ENCODE assay signal across 13 mouse cellular contexts in genomic region chr11:60073936-60074502, GRCm38 (mm10). TPM values are rescaled to one million over a fixed set of nuclear protein-coding genes. Genes with fewer than 3 reads are reported as not detected.
DNase-seq lines count a peak whose midpoint lies in the region; ATAC-seq and TF ChIP-seq lines count a peak whose summit lies in the region.
"Had no signal": no experiment of that assay in that cellular context is flagged by ENCODE, and none has a peak within 500 bp of the region (broad histone marks: within the 10 kb centered on the region; RNA-seq: fewer than 3 reads in every experiment).

No protein-coding gene starts in this region.

- no peaks in the 10 kb centered on the region for H3K27me3 ChIP-seq in hindbrain, postnatal 0 days (ENCODE audit: insufficient read depth, low read length)
- H3K27me3 ChIP-seq in hindbrain, embryonic 12.5 days: no peaks in the 10 kb centered on the region
- no peaks in the 10 kb centered on the region for H3K27me3 ChIP-seq in kidney, postnatal 0 days (ENCODE audit: insufficient read depth, low read length)
- no peaks in the 10 kb centered on the region for H3K27me3 ChIP-seq in midbrain, embryonic 11.5 days (ENCODE audit: control insufficient read depth, insufficient read depth, low read length)
- H3K27me3 ChIP-seq: embryonic facial prominence, embryonic 13.5 days; limb, embryonic 15.5 days had no signal

- H3K4me3 ChIP-seq in hindbrain, postnatal 0 days (ENCODE audit: low read length): no peak overlapping the region
- H3K4me3 ChIP-seq in hindbrain, embryonic 12.5 days: no peak overlapping the region
- no peak overlapping the region for H3K4me3 ChIP-seq in brown adipose tissue, adult 24 weeks (ENCODE audit: insufficient read depth, low read depth, low read length)
- H3K4me3 ChIP-seq in gastrocnemius, adult 2 months: no peak overlapping the region
- no peak overlapping the region for H3K4me3 ChIP-seq in kidney, postnatal 0 days (replicated peaks; ENCODE audit: low read depth, low read length)
- H3K4me3 ChIP-seq in midbrain, embryonic 11.5 days (ENCODE audit: low read depth, low read length): no peak overlapping the region
- H3K4me3 ChIP-seq: embryonic facial prominence, embryonic 13.5 days; limb, embryonic 15.5 days; myocyte had no signal

- no peak overlapping the region for H3K9ac ChIP-seq in hindbrain, postnatal 0 days (replicated peaks; ENCODE audit: low read length)
- no peak overlapping the region for H3K9ac ChIP-seq in hindbrain, embryonic 12.5 days
- H3K9ac ChIP-seq in kidney, postnatal 0 days (ENCODE audit: low read depth, low read length): no peak overlapping the region
- no peak overlapping the region for H3K9ac ChIP-seq in midbrain, embryonic 11.5 days (ENCODE audit: low read length)
- H3K9ac ChIP-seq: embryonic facial prominence, embryonic 13.5 days; limb, embryonic 15.5 days had no signal

- H3K4me2 ChIP-seq in hindbrain, postnatal 0 days (ENCODE audit: low read depth, low read length): no peak overlapping the region
- no peak overlapping the region for H3K4me2 ChIP-seq in hindbrain, embryonic 12.5 days (replicated peaks)
- H3K4me2 ChIP-seq in kidney, postnatal 0 days (ENCODE audit: low read length): no peak overlapping the region
- H3K4me2 ChIP-seq in midbrain, embryonic 11.5 days: no peak overlapping the region
- H3K4me2 ChIP-seq: embryonic facial prominence, embryonic 13.5 days; limb, embryonic 15.5 days had no signal

- no peaks in the 10 kb centered on the region for H3K36me3 ChIP-seq in hindbrain, postnatal 0 days (ENCODE audit: insufficient read depth, low read length)
- no peaks in the 10 kb centered on the region for H3K36me3 ChIP-seq in hindbrain, embryonic 12.5 days
- no peaks in the 10 kb centered on the region for H3K36me3 ChIP-seq in kidney, postnatal 0 days (ENCODE audit: insufficient read depth, low read length)
- no peaks in the 10 kb centered on the region for H3K36me3 ChIP-seq in midbrain, embryonic 11.5 days (ENCODE audit: control insufficient read depth, insufficient read depth, low read length)
- H3K36me3 ChIP-seq: embryonic facial prominence, embryonic 13.5 days; limb, embryonic 15.5 days had no signal

- no peak overlapping the region for H3K27ac ChIP-seq in hindbrain, postnatal 0 days
- H3K27ac ChIP-seq in hindbrain, embryonic 12.5 days: no peak overlapping the region
- H3K27ac ChIP-seq in brown adipose tissue, adult 24 weeks (replicated peaks; ENCODE audit: low read depth, low read length): 0 out of 2 replicates have a peak overlapping the region, but pooled peaks have one; percentile 15
- H3K27ac ChIP-seq in gastrocnemius, adult 2 months: no peak overlapping the region
- no peak overlapping the region for H3K27ac ChIP-seq in kidney, postnatal 0 days
- no peak overlapping the region for H3K27ac ChIP-seq in midbrain, embryonic 11.5 days (ENCODE audit: low read depth, low read length)
- H3K27ac ChIP-seq: embryonic facial prominence, embryonic 13.5 days; limb, embryonic 15.5 days had no signal

- no peaks in the 10 kb centered on the region for H3K4me1 ChIP-seq in hindbrain, postnatal 0 days (ENCODE audit: insufficient read depth, low read length)
- H3K4me1 ChIP-seq in hindbrain, embryonic 12.5 days: peaks cover 2% of the 10 kb centered on the region; the same call in 1 of the 2 replicates
- peaks cover 7% of the 10 kb centered on the region; the same call in 1 of the 2 replicates for H3K4me1 ChIP-seq in brown adipose tissue, adult 24 weeks (ENCODE audit: control insufficient read depth, insufficient read depth, insufficient read length, low read length)
- H3K4me1 ChIP-seq in kidney, postnatal 0 days (replicated peaks; ENCODE audit: insufficient read depth, low read length): no peaks in the 10 kb centered on the region
- no peaks in the 10 kb centered on the region for H3K4me1 ChIP-seq in midbrain, embryonic 11.5 days (ENCODE audit: control insufficient read depth, insufficient read depth, low read length)
- H3K4me1 ChIP-seq: embryonic facial prominence, embryonic 13.5 days had no signal

- H3K9me3 ChIP-seq in hindbrain, postnatal 0 days (ENCODE audit: low read length): no peaks in the 10 kb centered on the region
- H3K9me3 ChIP-seq in hindbrain, embryonic 12.5 days (replicated peaks): 0 out of 2 replicates have a peak, but pooled peaks cover 4% of the 10 kb centered on the region
- H3K9me3 ChIP-seq in kidney, postnatal 0 days (replicated peaks; ENCODE audit: low read length): no peaks in the 10 kb centered on the region
- H3K9me3 ChIP-seq in midbrain, embryonic 11.5 days (ENCODE audit: control insufficient read depth, low read length): no peaks in the 10 kb centered on the region
- H3K9me3 ChIP-seq: embryonic facial prominence, embryonic 13.5 days; limb, embryonic 15.5 days had no signal

- peak; percentile 25; the same call in 1 of the 2 replicates for ATAC-seq in hindbrain, postnatal 0 days
- ATAC-seq in hindbrain, embryonic 12.5 days (ENCODE audit: low FRiP score): no peak
- peak; percentile 55 for ATAC-seq in kidney, postnatal 0 days (replicated peaks; ENCODE audit: low FRiP score, low read depth)
- ATAC-seq in CD4-positive, CD25-positive, alpha-beta regulatory T cell, adult 4 months: no peak
- no peak for ATAC-seq in midbrain, embryonic 11.5 days (ENCODE audit: low FRiP score)

- peak; percentile 61 for DNase-seq in hindbrain, postnatal 0 days (ENCODE audit: low spot score)
- DNase-seq in gastrocnemius, adult 2 months: peak; percentile 82
- peak; percentile 55 for DNase-seq in kidney, postnatal 0 days (ENCODE audit: low spot score)
- no peak for DNase-seq in midbrain, embryonic 11.5 days (ENCODE audit: low spot score, missing footprints)
- no peak for DNase-seq in urinary bladder, adult 18-20 months (ENCODE audit: low spot score in 2 of 2)
- DNase-seq: lung, postnatal 4 days; retina, postnatal 1 day had no signal

- TF ChIP-seq CTCF in hindbrain, postnatal 0 days (IDR thresholded peaks at IDR 0.05; ENCODE audit: low read depth): no peak
- no peak for TF ChIP-seq CTCF in gastrocnemius, adult 2 months (IDR thresholded peaks at IDR 0.05)
- no peak for TF ChIP-seq CTCF in kidney, postnatal 0 days (IDR thresholded peaks at IDR 0.05; ENCODE audit: low read depth)

- intact Hi-C loops in gastrocnemius, adult 2 months (cut with DNase I): no loop called here

- WGBS in hindbrain, postnatal 0 days: 57% methylated on average over 15 of the region's 15 CpGs
- WGBS in hindbrain, embryonic 12.5 days: 74% methylated on average over 15 of the region's 15 CpGs
- WGBS in kidney, postnatal 0 days: 31% methylated on average over 15 of the region's 15 CpGs
- WGBS in midbrain, embryonic 11.5 days: 81% methylated on average over 15 of the region's 15 CpGs

RNA-seq across cellular contexts. Expression of gene Pemt, which starts 27.7 kb away (rescaled TPM):
- total RNA-seq in hindbrain, postnatal 0 days (2014; rRNA removed): 14.5 and 15.3 TPM in 2 replicates
- polyA plus RNA-seq in hindbrain, postnatal 0 days (2015; fragmentation: Nextera tagmentation; extraction: Ambion mirVana): 12.6 and 12.9 TPM in 2 replicates
- polyA plus RNA-seq in hindbrain, embryonic 12.5 days (2016; fragmentation: Nextera tagmentation; extraction: Ambion mirVana): 5.7 and 7.1 TPM in 2 replicates
- polyA plus RNA-seq in brown adipose tissue, adult 24 weeks (2012; ENCODE audit: insufficient read depth, insufficient read length, missing spikeins): 8.5 and 29.6 TPM in 2 replicates
- 1 to 10 TPM; 3.4 to 3.5 TPM for total RNA-seq in gastrocnemius, adult 2 months (2021)
- 10.2 and 13.4 TPM in 2 replicates for polyA plus RNA-seq in kidney, postnatal 0 days (2015; fragmentation: Nextera tagmentation; extraction: Ambion mirVana)
- 1 to 10 TPM in 1 of 2 experiments, under 1 TPM in 1; 0.79 to 2.2 TPM for polyA plus RNA-seq in CD4-positive, CD25-positive, alpha-beta regulatory T cell, adult 4 months (2017; shearing (Covaris generic))
- polyA plus RNA-seq in midbrain, embryonic 11.5 days (2014; fragmentation: Nextera tagmentation; extraction: Ambion mirVana): 5.8 and 6.0 TPM in 2 replicates

RNA-seq across cellular contexts. Expression of gene Rai1, which starts 30.8 kb away (rescaled TPM):
- total RNA-seq in hindbrain, postnatal 0 days (2014; rRNA removed): 70.0 and 90.2 TPM in 2 replicates
- polyA plus RNA-seq in hindbrain, postnatal 0 days (2015; fragmentation: Nextera tagmentation; extraction: Ambion mirVana): 20.8 and 24.9 TPM in 2 replicates
- 40.2 and 43.0 TPM in 2 replicates for polyA plus RNA-seq in hindbrain, embryonic 12.5 days (2016; fragmentation: Nextera tagmentation; extraction: Ambion mirVana)
- polyA plus RNA-seq in brown adipose tissue, adult 24 weeks (2012; ENCODE audit: insufficient read depth, insufficient read length, missing spikeins): 11.7 and 13.7 TPM in 2 replicates
- total RNA-seq in gastrocnemius, adult 2 months (2021): 10 to 100 TPM; 23.8 to 27.3 TPM
- 14.6 and 15.2 TPM in 2 replicates for polyA plus RNA-seq in kidney, postnatal 0 days (2015; fragmentation: Nextera tagmentation; extraction: Ambion mirVana)
- 1 to 10 TPM; 8.4 to 8.9 TPM for polyA plus RNA-seq in CD4-positive, CD25-positive, alpha-beta regulatory T cell, adult 4 months (2017; shearing (Covaris generic))
- polyA plus RNA-seq in midbrain, embryonic 11.5 days (2014; fragmentation: Nextera tagmentation; extraction: Ambion mirVana): 19.0 and 23.9 TPM in 2 replicates

Comparison
In these comparisons a context has a peak if more than half of its experiments do, and no peak if none do; other contexts are left out.
1. ATAC-seq: peak in hindbrain, postnatal 0 days (single experiment) and kidney, postnatal 0 days (single experiment); none in hindbrain, embryonic 12.5 days (single experiment), CD4-positive, CD25-positive, alpha-beta regulatory T cell, adult 4 months (single experiment) and midbrain, embryonic 11.5 days (single experiment).
2. DNase-seq: peak in hindbrain, postnatal 0 days (single experiment), gastrocnemius, adult 2 months (single experiment) and kidney, postnatal 0 days (single experiment); none in midbrain, embryonic 11.5 days (single experiment) and urinary bladder, adult 18-20 months (0 of 2).